Mouse (Mus musculus): ENCODE data around the gene Ankrd53. TPM values are rescaled to one million over a fixed set of nuclear protein-coding genes. Genes with fewer than 3 reads are reported as not detected.

The Ankrd53 gene
- polyA plus RNA-seq, 1 experiment from 2014 or later = not detected

- Histone ChIP-seq H3K36me3 (ENCODE audit: control insufficient read depth, insufficient read depth) (no peaks in the 10 kb centered on the region), H3K4me2 (replicated peaks; ENCODE audit: low read depth) (no peak overlapping the region), H3K27me3 (replicated peaks; ENCODE audit: control insufficient read depth, insufficient read depth, low read length) (no peaks in the 10 kb centered on the region), H3K9me3 (ENCODE audit: control insufficient read depth) (no peaks in the 10 kb centered on the region), H3K4me3 (ENCODE audit: low read depth, low read length) (no peak overlapping the region), H3K9ac (ENCODE audit: low read depth, low read length) (no peak overlapping the region), H3K27ac (ENCODE audit: low read depth, low read length) (no peak overlapping the region), H3K4me1 (replicated peaks; ENCODE audit: control insufficient read depth, insufficient read depth, low read length) (no peaks in the 10 kb centered on the region)
- no peak for TF ChIP-seq CTCF (IDR thresholded peaks at IDR 0.05; ENCODE audit: low read depth)
- no peak for ATAC-seq
- WGBS = 55% methylated on average over 4 of the region's 4 CpGs
These were observed 28.9 kb downstream of the Ankrd53 start for GRCm38 (mm10) chr6:83791251-83791890.

- Histone ChIP-seq H3K9me3 (ENCODE audit: control insufficient read depth) (no peaks in the 10 kb centered on the region), H3K27ac (ENCODE audit: low read depth, low read length) (peak within 1 kb of the TSS; percentile 96), H3K4me2 (replicated peaks; ENCODE audit: low read depth) (peak within 1 kb of the TSS; percentile 70), H3K36me3 (ENCODE audit: control insufficient read depth, insufficient read depth) (peaks cover 23% of the 10 kb centered on the region), H3K9ac (ENCODE audit: low read depth, low read length) (peak within 1 kb of the TSS; percentile 67), H3K27me3 (replicated peaks; ENCODE audit: control insufficient read depth, insufficient read depth, low read length) (no peaks in the 10 kb centered on the region), H3K4me3 (ENCODE audit: low read depth, low read length) (peak within 1 kb of the TSS; percentile 75), H3K4me1 (replicated peaks; ENCODE audit: control insufficient read depth, insufficient read depth, low read length) (no peaks in the 10 kb centered on the region)
- ATAC-seq = peak; percentile 93
- peak; percentile 14; the same call in 1 of the 2 replicates for TF ChIP-seq CTCF (IDR thresholded peaks at IDR 0.05; ENCODE audit: low read depth)
- under 1% methylated on average over 43 of the region's 43 CpGs for WGBS
These were observed 32.4 kb downstream of the Ankrd53 start, which contains the start of gene Nagk for GRCm38 (mm10) chr6:83794760-83795296. Gene Nagk (plus strand): TSS chr6:83794982.

DNA sequence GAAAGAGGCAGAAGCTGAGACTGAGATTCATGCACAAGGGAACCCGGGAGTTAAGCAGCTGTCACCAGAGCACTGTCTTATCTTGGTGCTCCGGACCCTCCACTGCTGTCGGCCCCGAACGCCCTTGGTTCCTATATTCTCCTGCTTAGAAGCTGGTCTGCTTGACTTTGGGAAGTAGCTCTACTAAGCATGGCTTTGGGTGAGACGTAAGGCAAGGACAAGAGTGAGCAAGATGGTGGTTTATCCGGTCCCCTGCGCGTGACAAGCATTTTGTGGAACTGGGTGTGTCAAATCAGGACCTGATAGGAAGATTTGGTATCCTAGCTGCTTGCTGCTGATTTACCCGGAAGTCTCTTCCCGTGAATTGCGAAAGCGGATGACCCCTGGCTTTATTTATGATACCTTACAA lies 33.1 kb downstream of the Ankrd53 start:
- H3K36me3 ChIP-seq (ENCODE audit: control insufficient read depth, insufficient read depth) = peaks cover 30% of the 10 kb centered on the region
- H3K4me1 ChIP-seq (replicated peaks; ENCODE audit: control insufficient read depth, insufficient read depth, low read length) = no peaks in the 10 kb centered on the region
- H3K4me2 ChIP-seq (replicated peaks; ENCODE audit: low read depth) = peak overlapping the region; percentile 70
- peak overlapping the region; percentile 75 for H3K4me3 ChIP-seq (ENCODE audit: low read depth, low read length)
- no peak for TF ChIP-seq CTCF (IDR thresholded peaks at IDR 0.05; ENCODE audit: low read depth)
- no peaks in the 10 kb centered on the region for H3K27me3 ChIP-seq (replicated peaks; ENCODE audit: control insufficient read depth, insufficient read depth, low read length)
- ATAC-seq = peak; percentile 46
- peak overlapping the region; percentile 67 for H3K9ac ChIP-seq (ENCODE audit: low read depth, low read length)
- H3K27ac ChIP-seq (ENCODE audit: low read depth, low read length) = peak overlapping the region; percentile 96
- no peaks in the 10 kb centered on the region for H3K9me3 ChIP-seq (ENCODE audit: control insufficient read depth)
- 2% methylated on average over 13 of the region's 13 CpGs for WGBS

DNA sequence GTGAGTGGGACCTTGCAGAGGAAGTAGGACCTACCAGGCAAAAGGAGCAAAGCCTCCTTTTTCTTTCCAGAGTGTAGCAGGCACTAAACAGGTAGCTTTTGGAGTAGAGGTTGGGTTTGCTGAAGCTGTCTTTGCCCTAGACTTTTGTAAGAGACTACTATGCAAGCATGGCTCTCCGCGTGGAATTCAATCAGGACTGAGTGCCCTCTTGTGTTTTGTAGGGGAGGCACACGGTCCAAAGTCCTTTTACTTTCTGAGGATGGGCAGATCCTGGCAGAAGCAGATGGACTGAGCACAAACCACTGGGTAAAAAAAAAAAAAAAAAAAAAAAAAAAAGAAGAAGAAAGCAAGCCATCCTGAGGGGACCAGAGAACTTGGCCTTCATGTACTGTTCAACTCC lies 34.2 kb downstream of the Ankrd53 start:
- H3K36me3 ChIP-seq (ENCODE audit: control insufficient read depth, insufficient read depth) = peaks cover 42% of the 10 kb centered on the region
- no peak overlapping the region for H3K9ac ChIP-seq (ENCODE audit: low read depth, low read length)
- H3K9me3 ChIP-seq (ENCODE audit: control insufficient read depth) = no peaks in the 10 kb centered on the region
- H3K27me3 ChIP-seq (replicated peaks; ENCODE audit: control insufficient read depth, insufficient read depth, low read length) = no peaks in the 10 kb centered on the region
- ATAC-seq = no peak
- 17% methylated on average over 3 of the region's 3 CpGs for WGBS
- H3K4me2 ChIP-seq (replicated peaks; ENCODE audit: low read depth) = peak overlapping the region; percentile 70; the same call in 1 of the 2 replicates
- H3K27ac ChIP-seq (ENCODE audit: low read depth, low read length) = no peak overlapping the region
- peak; percentile 52 for TF ChIP-seq CTCF (IDR thresholded peaks at IDR 0.05; ENCODE audit: low read depth)
- no peak overlapping the region for H3K4me3 ChIP-seq (ENCODE audit: low read depth, low read length)
- H3K4me1 ChIP-seq (replicated peaks; ENCODE audit: control insufficient read depth, insufficient read depth, low read length) = no peaks in the 10 kb centered on the region

DNA sequence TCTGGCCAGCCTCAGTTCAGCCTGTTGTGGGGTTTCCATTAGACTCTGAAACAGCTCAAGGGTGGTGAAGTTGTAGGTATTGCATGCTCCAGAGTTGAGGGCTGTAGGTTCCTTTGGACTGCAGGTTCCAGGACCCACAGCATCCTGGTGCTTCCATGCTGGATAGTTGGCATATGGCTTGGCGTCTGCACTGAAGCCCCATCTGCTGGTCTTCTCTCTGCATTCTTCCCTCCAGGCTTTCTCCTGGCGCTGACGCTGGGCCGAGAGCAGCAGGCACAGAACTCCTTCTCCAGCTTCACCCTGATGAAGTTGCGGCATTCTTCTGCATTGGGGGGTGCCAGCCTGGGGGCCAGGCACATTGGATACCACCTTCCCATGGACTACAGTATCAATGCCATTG lies 39.6 kb downstream of the Ankrd53 start:
- TF ChIP-seq CTCF (IDR thresholded peaks at IDR 0.05; ENCODE audit: low read depth) = no peak
- H3K4me2 ChIP-seq (replicated peaks; ENCODE audit: low read depth) = no peak overlapping the region
- H3K27ac ChIP-seq (ENCODE audit: low read depth, low read length) = no peak overlapping the region
- no peak overlapping the region for H3K4me3 ChIP-seq (ENCODE audit: low read depth, low read length)
- H3K9ac ChIP-seq (ENCODE audit: low read depth, low read length) = no peak overlapping the region
- no peak for ATAC-seq
- H3K36me3 ChIP-seq (ENCODE audit: control insufficient read depth, insufficient read depth) = peaks cover 67% of the 10 kb centered on the region
- H3K27me3 ChIP-seq (replicated peaks; ENCODE audit: control insufficient read depth, insufficient read depth, low read length) = no peaks in the 10 kb centered on the region
- no peaks in the 10 kb centered on the region for H3K9me3 ChIP-seq (ENCODE audit: control insufficient read depth)
- WGBS = 92% methylated on average over 5 of the region's 5 CpGs
- H3K4me1 ChIP-seq (replicated peaks; ENCODE audit: control insufficient read depth, insufficient read depth, low read length) = no peaks in the 10 kb centered on the region

- no peak for ATAC-seq
- H3K36me3 ChIP-seq (ENCODE audit: control insufficient read depth, insufficient read depth) = peaks cover 66% of the 10 kb centered on the region
- no peaks in the 10 kb centered on the region for H3K4me1 ChIP-seq (replicated peaks; ENCODE audit: control insufficient read depth, insufficient read depth, low read length)
- H3K9ac ChIP-seq (ENCODE audit: low read depth, low read length) = no peak overlapping the region
- no peak overlapping the region for H3K27ac ChIP-seq (ENCODE audit: low read depth, low read length)
- H3K4me2 ChIP-seq (replicated peaks; ENCODE audit: low read depth) = no peak overlapping the region
- 88% methylated on average over 3 of the region's 3 CpGs for WGBS
- no peaks in the 10 kb centered on the region for H3K9me3 ChIP-seq (ENCODE audit: control insufficient read depth)
- no peak overlapping the region for H3K4me3 ChIP-seq (ENCODE audit: low read depth, low read length)
- no peak for TF ChIP-seq CTCF (IDR thresholded peaks at IDR 0.05; ENCODE audit: low read depth)
- H3K27me3 ChIP-seq (replicated peaks; ENCODE audit: control insufficient read depth, insufficient read depth, low read length) = no peaks in the 10 kb centered on the region
These were observed 40.4 kb downstream of the Ankrd53 start for GRCm38 (mm10) chr6:83802846-83803245.
